Mouse (Mus musculus): ENCODE data around the gene Cdh13. TPM values are rescaled to one million over a fixed set of nuclear protein-coding genes. Genes with fewer than 3 reads are reported as not detected.
"Not testable (repeated sequence)": the region's sequence is repeated elsewhere in the genome, so short reads cannot be mapped to it uniquely, and the experiment has no call there.

Gene Cdh13
- polyA plus RNA-seq, 1 experiment from 2014 or later = 63.9 TPM

GRCm38 (mm10) chr8:119356631-119357030 is 1073.1 kb downstream of the Cdh13 start:
- H3K36me3 ChIP-seq; ATAC-seq (replicated peaks; ENCODE audit: insufficient number of reproducible peaks, insufficient read depth, low FRiP score, low read depth); H3K4me3 ChIP-seq; H3K4me2 ChIP-seq; H3K4me1 ChIP-seq (replicated peaks); H3K27ac ChIP-seq; H3K9me3 ChIP-seq (replicated peaks); H3K9ac ChIP-seq; H3K27me3 ChIP-seq: not testable (repeated sequence)
- 65% methylated on average over 5 of the region's 5 CpGs for WGBS

GRCm38 (mm10) chr8:119358175-119358574 is 1074.6 kb downstream of the Cdh13 start:
- Histone ChIP-seq H3K36me3 (no peaks in the 10 kb centered on the region), H3K9me3 (replicated peaks) (no peaks in the 10 kb centered on the region), H3K27ac (no peak overlapping the region), H3K4me1 (replicated peaks) (no peaks in the 10 kb centered on the region), H3K4me3 (no peak overlapping the region), H3K9ac (no peak overlapping the region), H3K27me3 (0 out of 2 replicates have a peak, but pooled peaks cover 3% of the 10 kb centered on the region), H3K4me2 (no peak overlapping the region)
- ATAC-seq (replicated peaks; ENCODE audit: insufficient number of reproducible peaks, insufficient read depth, low FRiP score, low read depth) = no peak
- 80% methylated on average over 7 of the region's 7 CpGs for WGBS

DNA sequence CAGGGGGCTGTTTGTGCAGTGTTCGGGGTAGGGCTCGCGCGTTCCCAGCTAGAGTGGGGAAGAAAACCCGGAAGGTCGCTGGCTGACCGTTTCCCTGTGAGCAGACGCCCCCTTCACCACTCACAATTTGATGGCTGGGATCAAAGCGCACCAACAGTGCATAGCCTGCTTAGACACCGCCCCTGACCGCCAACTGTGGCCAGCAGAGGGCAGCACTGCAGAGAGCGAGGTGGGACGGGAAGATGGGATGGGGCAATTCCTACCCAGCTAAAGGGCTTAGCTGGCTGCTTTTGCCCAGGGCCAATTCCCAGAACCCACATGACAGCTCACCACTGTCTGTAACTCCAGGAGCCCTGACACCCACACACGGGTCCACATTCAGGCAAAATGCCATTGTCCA is 1075.3 kb downstream of the Cdh13 start:
- ATAC-seq (replicated peaks; ENCODE audit: insufficient number of reproducible peaks, insufficient read depth, low FRiP score, low read depth) = no peak
- H3K4me3 ChIP-seq = no peak overlapping the region
- H3K9ac ChIP-seq = no peak overlapping the region
- 0 out of 2 replicates have a peak, but pooled peaks cover 3% of the 10 kb centered on the region for H3K27me3 ChIP-seq
- no peaks in the 10 kb centered on the region for H3K9me3 ChIP-seq (replicated peaks)
- H3K4me2 ChIP-seq = no peak overlapping the region
- H3K4me1 ChIP-seq (replicated peaks) = no peaks in the 10 kb centered on the region
- WGBS = 46% methylated on average over 14 of the region's 14 CpGs
- H3K27ac ChIP-seq = no peak overlapping the region
- no peaks in the 10 kb centered on the region for H3K36me3 ChIP-seq

DNA sequence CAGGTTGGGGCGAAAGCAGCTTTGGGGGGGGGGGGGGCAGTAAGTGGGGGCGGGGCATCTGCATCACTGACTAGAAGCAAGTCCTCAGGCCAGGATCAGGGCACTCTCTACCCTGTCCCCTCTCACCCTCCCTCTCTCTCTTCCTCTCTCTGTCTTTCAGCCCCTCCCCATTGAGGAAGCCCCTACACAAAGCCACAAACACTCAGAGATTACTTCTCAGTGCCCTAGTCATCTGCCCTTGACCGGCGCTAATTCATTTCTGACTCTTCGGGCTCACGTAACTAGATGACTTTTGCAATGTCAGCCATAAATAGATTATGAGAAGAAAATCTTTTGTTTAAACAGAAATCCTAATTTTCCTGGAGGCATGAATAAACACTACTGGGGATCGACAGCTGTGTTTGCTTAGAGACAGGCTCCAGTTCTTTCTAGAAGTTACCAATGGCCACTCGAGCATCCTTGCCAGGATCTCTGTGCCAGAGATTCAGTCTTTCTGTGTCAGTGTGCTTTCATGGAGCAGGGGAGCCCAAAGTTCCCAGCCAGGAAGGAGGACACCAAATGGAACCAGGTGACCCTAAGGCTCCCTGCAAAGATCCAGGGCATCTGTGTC is 1077.3 kb downstream of the Cdh13 start:
- H3K27me3 ChIP-seq = 0 out of 2 replicates have a peak, but pooled peaks cover 4% of the 10 kb centered on the region
- H3K9ac ChIP-seq = no peak overlapping the region
- no peak for ATAC-seq (replicated peaks; ENCODE audit: insufficient number of reproducible peaks, insufficient read depth, low FRiP score, low read depth)
- no peak overlapping the region for H3K27ac ChIP-seq
- no peaks in the 10 kb centered on the region for H3K9me3 ChIP-seq (replicated peaks)
- 60% methylated on average over 8 of the region's 8 CpGs for WGBS
- no peaks in the 10 kb centered on the region for H3K4me1 ChIP-seq (replicated peaks)
- H3K4me3 ChIP-seq = no peak overlapping the region
- no peak overlapping the region for H3K4me2 ChIP-seq
- H3K36me3 ChIP-seq = no peaks in the 10 kb centered on the region

Data from heart, embryonic 15.5 days (tissue).